In the genomic region with DNA sequence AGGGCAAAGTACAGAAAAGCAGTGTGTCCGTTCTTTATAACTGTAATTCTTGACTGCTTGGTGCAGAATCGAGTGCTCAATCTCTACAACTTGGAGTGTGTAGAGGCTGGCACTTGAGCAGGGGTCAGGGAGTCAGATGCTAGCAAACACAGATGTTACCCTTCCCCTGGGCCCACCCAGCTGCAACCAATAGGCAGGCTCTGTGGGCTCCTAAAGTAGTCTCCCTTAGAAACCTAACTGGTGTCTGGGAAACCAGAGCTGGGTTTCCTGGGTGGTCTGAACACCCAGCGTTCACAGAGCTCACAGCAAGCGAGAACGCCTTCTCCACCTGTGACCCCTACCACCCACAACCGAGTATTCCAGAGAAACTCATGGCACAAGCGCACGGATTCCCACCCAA, we compare ENCODE assay signal across 7 mouse cellular contexts. TPM values are rescaled to one million over a fixed set of nuclear protein-coding genes. Genes with fewer than 3 reads are reported as not detected.
DNase-seq lines count a peak whose midpoint lies in the region; ATAC-seq and TF ChIP-seq lines count a peak whose summit lies in the region.

No protein-coding gene starts in this region.

- TF ChIP-seq CTCF in lung, adult 2 months (IDR thresholded peaks at IDR 0.05; ENCODE audit: insufficient read depth, low read length), result no peak

- no peaks in the 10 kb centered on the region for H3K36me3 ChIP-seq in forebrain, embryonic 13.5 days (ENCODE audit: poor library complexity, severe bottlenecking)
- no peaks in the 10 kb centered on the region for H3K36me3 ChIP-seq in limb, embryonic 12.5 days
- H3K36me3 ChIP-seq in stomach, embryonic 14.5 days (ENCODE audit: control insufficient read depth, insufficient read depth, low read length), result no peaks in the 10 kb centered on the region

- H3K4me1 ChIP-seq in lung, adult 2 months (ENCODE audit: control insufficient read depth, insufficient read depth, low read length), result no peaks in the 10 kb centered on the region
- H3K4me1 ChIP-seq in forebrain, embryonic 13.5 days, result peaks cover 13% of the 10 kb centered on the region
- H3K4me1 ChIP-seq in limb, embryonic 12.5 days (replicated peaks), result peaks cover 12% of the 10 kb centered on the region
- H3K4me1 ChIP-seq in stomach, embryonic 14.5 days (ENCODE audit: control insufficient read depth, insufficient read depth, low read length), result peaks cover 13% of the 10 kb centered on the region; the same call in 1 of the 2 replicates

- WGBS in lung, adult 2 months, result 47% methylated on average over 8 of the region's 8 CpGs
- WGBS in forebrain, embryonic 13.5 days, result 29% methylated on average over 8 of the region's 8 CpGs
- 16% methylated on average over 8 of the region's 8 CpGs for WGBS in limb, embryonic 12.5 days
- WGBS in stomach, embryonic 14.5 days, result 21% methylated on average over 8 of the region's 8 CpGs

- H3K9ac ChIP-seq in forebrain, embryonic 13.5 days, result no peak overlapping the region
- no peak overlapping the region for H3K9ac ChIP-seq in limb, embryonic 12.5 days (replicated peaks)
- H3K9ac ChIP-seq in stomach, embryonic 14.5 days (replicated peaks; ENCODE audit: low read depth, low read length), result no peak overlapping the region

- no peak for TF ChIP-seq POLR2A in lung, adult 2 months (IDR thresholded peaks at IDR 0.05; ENCODE audit: borderline replicate concordance, extremely low read depth, low read depth, low read length)

- no peak overlapping the region for H3K27ac ChIP-seq in forebrain, embryonic 13.5 days
- no peak overlapping the region for H3K27ac ChIP-seq in limb, embryonic 12.5 days
- peak overlapping the region; percentile 75; the same call in 1 of the 2 replicates for H3K27ac ChIP-seq in stomach, embryonic 14.5 days (ENCODE audit: low read length)

- peak overlapping the region; percentile 99 for H3K4me2 ChIP-seq in forebrain, embryonic 13.5 days
- H3K4me2 ChIP-seq in limb, embryonic 12.5 days, result peak overlapping the region; percentile 91
- peak overlapping the region; percentile 91 for H3K4me2 ChIP-seq in stomach, embryonic 14.5 days (replicated peaks; ENCODE audit: low read depth, low read length)

- H3K9me3 ChIP-seq in forebrain, embryonic 13.5 days (replicated peaks), result no peaks in the 10 kb centered on the region
- H3K9me3 ChIP-seq in limb, embryonic 12.5 days, result no peaks in the 10 kb centered on the region
- no peaks in the 10 kb centered on the region for H3K9me3 ChIP-seq in stomach, embryonic 14.5 days (ENCODE audit: control insufficient read depth, low read depth, low read length)

- H3K4me3 ChIP-seq in lung, adult 2 months (replicated peaks; ENCODE audit: extremely low read depth, low read depth, low read length), result peak overlapping the region; percentile 6
- 0 out of 2 replicates have a peak overlapping the region, but pooled peaks have one; percentile 63 for H3K4me3 ChIP-seq in forebrain, embryonic 13.5 days
- peak overlapping the region; percentile 67 for H3K4me3 ChIP-seq in limb, embryonic 12.5 days (replicated peaks)
- peak overlapping the region; percentile 59 for H3K4me3 ChIP-seq in stomach, embryonic 14.5 days (ENCODE audit: low read depth, low read length)

- peaks cover 20% of the 10 kb centered on the region for H3K27me3 ChIP-seq in forebrain, embryonic 13.5 days
- H3K27me3 ChIP-seq in limb, embryonic 12.5 days, result peaks cover 7% of the 10 kb centered on the region
- H3K27me3 ChIP-seq in stomach, embryonic 14.5 days (ENCODE audit: control insufficient read depth, insufficient read depth, low read length), result no peaks in the 10 kb centered on the region

- DNase-seq in lung, adult 2 months, result no peak
- DNase-seq in lung, adult 18-20 months, result no peak
- DNase-seq in cerebellum, adult 18-20 months, result no peak
- DNase-seq in cerebellum, adult 9-11 months, result no peak

- ATAC-seq in forebrain, embryonic 13.5 days, result no peak
- no peak for ATAC-seq in limb, embryonic 12.5 days (ENCODE audit: insufficient number of reproducible peaks, insufficient read depth, low FRiP score, low TSS enrichment, low read depth)
- peak; percentile 16; the same call in 1 of the 2 replicates for ATAC-seq in stomach, embryonic 14.5 days (ENCODE audit: insufficient number of reproducible peaks, insufficient read depth, low FRiP score, low read depth)

RNA-seq across cellular contexts. Expression of a gene that starts 1.1 kb away (rescaled TPM):
- polyA plus RNA-seq in lung, adult 2 months (2012; rRNA removed), result 14.6 and 16.0 TPM in 2 replicates
- 7.0 TPM in 2 replicates for polyA plus RNA-seq in forebrain, embryonic 13.5 days (2015; fragmentation: Nextera tagmentation; extraction: Ambion mirVana)
- polyA plus RNA-seq in limb, embryonic 12.5 days (2016; fragmentation: Nextera tagmentation; extraction: Ambion mirVana), result 21.3 and 23.7 TPM in 2 replicates
- polyA plus RNA-seq in stomach, embryonic 14.5 days (2014; fragmentation: Nextera tagmentation; extraction: Ambion mirVana), result 28.4 and 28.9 TPM in 2 replicates

RNA-seq across cellular contexts. Expression of a gene that starts 57.7 kb away (rescaled TPM):
- polyA plus RNA-seq in lung, adult 2 months (2012; rRNA removed), result 4.2 and 6.8 TPM in 2 replicates
- polyA plus RNA-seq in forebrain, embryonic 13.5 days (2015; fragmentation: Nextera tagmentation; extraction: Ambion mirVana), result 31.3 and 32.1 TPM in 2 replicates
- polyA plus RNA-seq in limb, embryonic 12.5 days (2016; fragmentation: Nextera tagmentation; extraction: Ambion mirVana), result 41.2 and 42.0 TPM in 2 replicates
- polyA plus RNA-seq in stomach, embryonic 14.5 days (2014; fragmentation: Nextera tagmentation; extraction: Ambion mirVana), result 33.9 and 34.0 TPM in 2 replicates

RNA-seq across cellular contexts. Expression of a gene that starts 57.8 kb away (rescaled TPM):
- 10.9 and 11.8 TPM in 2 replicates for polyA plus RNA-seq in lung, adult 2 months (2012; rRNA removed)
- polyA plus RNA-seq in forebrain, embryonic 13.5 days (2015; fragmentation: Nextera tagmentation; extraction: Ambion mirVana), result 43.3 and 45.8 TPM in 2 replicates
- 15.3 and 19.1 TPM in 2 replicates for polyA plus RNA-seq in limb, embryonic 12.5 days (2016; fragmentation: Nextera tagmentation; extraction: Ambion mirVana)
- polyA plus RNA-seq in stomach, embryonic 14.5 days (2014; fragmentation: Nextera tagmentation; extraction: Ambion mirVana), result 33.2 and 33.9 TPM in 2 replicates

Comparison
In these comparisons a context has a peak if more than half of its experiments do, and no peak if none do; other contexts are left out.
1. H3K4me3 ChIP-seq: peak in every context shown above with its lines; median percentile 67 in limb, embryonic 12.5 days; 63 in forebrain, embryonic 13.5 days; 59 in stomach, embryonic 14.5 days; 6 in lung, adult 2 months.